Mouse (Mus musculus): ENCODE measurements around the gene Ntng2. TPM values are rescaled to one million over a fixed set of nuclear protein-coding genes. Genes with fewer than 3 reads are reported as not detected.

Gene Ntng2
- polyA plus RNA-seq, 1 experiment, result 0.40 TPM

DNA sequence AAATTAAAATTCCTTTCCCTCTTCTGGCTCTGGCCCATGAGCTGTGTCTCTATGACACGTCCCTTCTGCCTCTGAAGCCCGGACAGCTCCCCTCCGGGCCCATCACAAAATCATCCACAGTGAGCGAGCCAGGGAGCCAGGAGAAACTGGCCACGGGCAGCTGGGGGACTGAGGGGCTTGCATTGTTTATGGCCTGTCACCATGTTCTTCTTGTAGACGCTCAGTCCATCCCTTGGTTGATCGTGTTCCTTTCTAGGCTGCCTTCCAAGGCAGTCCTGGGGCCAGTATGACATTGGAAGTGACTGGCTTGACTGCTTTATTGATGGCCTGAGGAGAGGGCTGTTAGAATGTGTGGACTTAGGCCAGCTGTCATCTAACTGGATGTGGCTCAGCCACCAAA lies 18.3 kb upstream of the Ntng2 start:
- Histone ChIP-seq H3K36me3 (ENCODE audit: control insufficient read depth, insufficient read depth) (no peaks in the 10 kb centered on the region), H3K79me3 (ENCODE audit: low read depth) (no peaks in the 10 kb centered on the region), H3K79me2 (ENCODE audit: control insufficient read depth, insufficient read depth) (no peaks in the 10 kb centered on the region), H3K27me3 (ENCODE audit: control insufficient read depth, insufficient read depth, insufficient read length) (peaks cover 68% of the 10 kb centered on the region), H3K4me3 (ENCODE audit: insufficient read depth, poor library complexity, severe bottlenecking) (no peak overlapping the region), H3ac (ENCODE audit: control insufficient read depth, insufficient read length, low read depth) (no peak overlapping the region)
- no peak for TF ChIP-seq USF1 (IDR thresholded peaks at IDR 0.05; ENCODE audit: low read depth)
- no peak for TF ChIP-seq MAX (IDR thresholded peaks at IDR 0.05)
- TF ChIP-seq FOSL1 (IDR thresholded peaks at IDR 0.05; ENCODE audit: insufficient read depth, low read length, poor library complexity, severe bottlenecking), result no peak
- TF ChIP-seq MYOG (IDR thresholded peaks at IDR 0.05; ENCODE audit: control insufficient read depth, extremely low read depth, insufficient read length), result no peak
- TF ChIP-seq MYOD1 (IDR thresholded peaks at IDR 0.05; ENCODE audit: control insufficient read depth, insufficient read length, low read depth), result no peak
- no peak for TF ChIP-seq CTCF (IDR thresholded peaks at IDR 0.05; ENCODE audit: control insufficient read depth, insufficient read depth, insufficient read length)
- no peak for TF ChIP-seq CEBPB (IDR thresholded peaks at IDR 0.05; ENCODE audit: low read depth)

DNA sequence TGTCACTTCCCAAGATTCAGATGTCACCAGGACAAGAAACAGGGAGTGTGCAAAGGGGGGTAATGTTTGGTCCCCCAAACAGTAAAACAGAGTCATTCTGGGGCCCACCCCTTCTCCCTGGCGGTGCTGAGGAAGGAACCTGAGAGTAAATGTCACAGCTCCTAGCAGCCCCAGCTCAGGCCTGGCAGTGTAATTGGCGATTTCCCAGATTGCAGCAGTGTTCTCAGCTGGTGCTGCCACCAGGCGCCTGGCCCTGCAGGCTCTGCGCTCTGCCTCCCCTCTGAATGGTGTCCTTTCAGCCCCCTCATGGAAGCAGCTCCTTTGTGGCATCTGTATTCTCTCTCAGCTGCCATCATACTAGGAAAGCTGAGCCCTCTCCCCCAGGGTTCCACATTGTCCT lies 14.0 kb upstream of the Ntng2 start:
- no peaks in the 10 kb centered on the region for H3K79me3 ChIP-seq (ENCODE audit: low read depth)
- TF ChIP-seq USF1 (IDR thresholded peaks at IDR 0.05; ENCODE audit: low read depth), result no peak
- no peak for TF ChIP-seq MYOD1 (IDR thresholded peaks at IDR 0.05; ENCODE audit: control insufficient read depth, insufficient read length, low read depth)
- TF ChIP-seq CEBPB (IDR thresholded peaks at IDR 0.05; ENCODE audit: low read depth), result no peak
- TF ChIP-seq MAX (IDR thresholded peaks at IDR 0.05), result no peak
- TF ChIP-seq MYOG (IDR thresholded peaks at IDR 0.05; ENCODE audit: control insufficient read depth, extremely low read depth, insufficient read length), result no peak
- TF ChIP-seq CTCF (IDR thresholded peaks at IDR 0.05; ENCODE audit: control insufficient read depth, insufficient read depth, insufficient read length), result no peak
- TF ChIP-seq FOSL1 (IDR thresholded peaks at IDR 0.05; ENCODE audit: insufficient read depth, low read length, poor library complexity, severe bottlenecking), result no peak
- no peaks in the 10 kb centered on the region for H3K36me3 ChIP-seq (ENCODE audit: control insufficient read depth, insufficient read depth)
- H3K79me2 ChIP-seq (ENCODE audit: control insufficient read depth, insufficient read depth), result no peaks in the 10 kb centered on the region
- H3ac ChIP-seq (ENCODE audit: control insufficient read depth, insufficient read length, low read depth), result no peak overlapping the region
- peaks cover 50% of the 10 kb centered on the region for H3K27me3 ChIP-seq (ENCODE audit: control insufficient read depth, insufficient read depth, insufficient read length)
- no peak overlapping the region for H3K4me3 ChIP-seq (ENCODE audit: insufficient read depth, poor library complexity, severe bottlenecking)

DNA sequence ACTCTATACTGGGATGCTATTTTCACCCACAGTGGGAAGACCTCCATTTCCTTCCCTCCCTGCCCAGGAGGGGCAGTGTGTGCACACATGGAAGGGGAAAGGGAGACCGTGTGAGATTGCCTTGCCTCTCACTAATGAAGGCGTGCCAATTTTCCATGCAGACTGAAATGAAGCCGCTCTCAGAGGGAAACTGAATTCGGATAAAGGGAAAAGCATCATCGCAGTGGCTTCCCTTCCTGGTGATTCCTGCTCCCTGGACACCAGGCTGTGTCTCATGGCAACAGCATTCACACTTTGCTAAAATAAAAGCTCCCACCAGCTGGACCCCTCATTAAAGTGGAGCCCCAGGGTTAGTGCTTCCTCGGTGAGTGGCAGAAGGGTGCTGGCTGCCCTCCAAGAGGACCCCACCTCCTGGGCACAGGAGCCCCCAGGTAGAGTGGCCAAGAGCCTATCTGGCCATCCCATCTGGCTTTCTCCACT lies 9.7 kb upstream of the Ntng2 start:
- H3K4me3 ChIP-seq (ENCODE audit: insufficient read depth, poor library complexity, severe bottlenecking), result no peak overlapping the region
- TF ChIP-seq MYOD1 (IDR thresholded peaks at IDR 0.05; ENCODE audit: control insufficient read depth, insufficient read length, low read depth) (no peak), FOSL1 (IDR thresholded peaks at IDR 0.05; ENCODE audit: insufficient read depth, low read length, poor library complexity, severe bottlenecking) (no peak), MYOG (IDR thresholded peaks at IDR 0.05; ENCODE audit: control insufficient read depth, extremely low read depth, insufficient read length) (no peak), MAX (IDR thresholded peaks at IDR 0.05) (no peak), CTCF (IDR thresholded peaks at IDR 0.05; ENCODE audit: control insufficient read depth, insufficient read depth, insufficient read length) (no peak), CEBPB (IDR thresholded peaks at IDR 0.05; ENCODE audit: low read depth) (no peak), USF1 (IDR thresholded peaks at IDR 0.05; ENCODE audit: low read depth) (no peak)
- no peaks in the 10 kb centered on the region for H3K79me3 ChIP-seq (ENCODE audit: low read depth)
- H3K27me3 ChIP-seq (ENCODE audit: control insufficient read depth, insufficient read depth, insufficient read length), result peaks cover 65% of the 10 kb centered on the region
- H3K79me2 ChIP-seq (ENCODE audit: control insufficient read depth, insufficient read depth), result no peaks in the 10 kb centered on the region
- no peak overlapping the region for H3ac ChIP-seq (ENCODE audit: control insufficient read depth, insufficient read length, low read depth)
- H3K36me3 ChIP-seq (ENCODE audit: control insufficient read depth, insufficient read depth), result no peaks in the 10 kb centered on the region

DNA sequence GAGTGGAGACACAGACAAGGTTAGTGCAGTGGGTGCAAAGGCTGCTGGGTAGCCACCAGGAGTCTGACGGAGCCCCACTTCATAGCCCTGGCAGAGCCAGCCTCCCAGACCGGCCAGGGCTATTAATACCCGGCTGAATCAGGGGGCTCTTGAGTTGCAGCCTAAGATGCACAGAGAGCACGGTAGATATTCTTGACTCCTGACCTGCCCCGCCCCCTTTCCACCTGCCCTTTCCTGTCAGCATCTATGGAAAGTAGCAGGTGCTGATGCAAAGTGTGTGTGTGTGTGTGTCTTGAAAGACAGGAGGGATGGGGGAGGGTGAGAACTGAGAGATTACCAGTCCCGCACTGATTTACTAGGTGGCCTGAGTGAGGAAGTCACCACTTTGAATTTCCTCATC lies 8.3 kb upstream of the Ntng2 start:
- Histone ChIP-seq H3K4me3 (ENCODE audit: insufficient read depth, poor library complexity, severe bottlenecking) (no peak overlapping the region), H3K27me3 (ENCODE audit: control insufficient read depth, insufficient read depth, insufficient read length) (peaks cover 57% of the 10 kb centered on the region), H3K79me2 (ENCODE audit: control insufficient read depth, insufficient read depth) (no peaks in the 10 kb centered on the region), H3K79me3 (ENCODE audit: low read depth) (no peaks in the 10 kb centered on the region), H3K36me3 (ENCODE audit: control insufficient read depth, insufficient read depth) (no peaks in the 10 kb centered on the region), H3ac (ENCODE audit: control insufficient read depth, insufficient read length, low read depth) (no peak overlapping the region)
- TF ChIP-seq MAX (IDR thresholded peaks at IDR 0.05) (no peak), FOSL1 (IDR thresholded peaks at IDR 0.05; ENCODE audit: insufficient read depth, low read length, poor library complexity, severe bottlenecking) (no peak), CTCF (IDR thresholded peaks at IDR 0.05; ENCODE audit: control insufficient read depth, insufficient read depth, insufficient read length) (no peak), CEBPB (IDR thresholded peaks at IDR 0.05; ENCODE audit: low read depth) (no peak), USF1 (IDR thresholded peaks at IDR 0.05; ENCODE audit: low read depth) (no peak), MYOG (IDR thresholded peaks at IDR 0.05; ENCODE audit: control insufficient read depth, extremely low read depth, insufficient read length) (no peak), MYOD1 (IDR thresholded peaks at IDR 0.05; ENCODE audit: control insufficient read depth, insufficient read length, low read depth) (no peak)

DNA sequence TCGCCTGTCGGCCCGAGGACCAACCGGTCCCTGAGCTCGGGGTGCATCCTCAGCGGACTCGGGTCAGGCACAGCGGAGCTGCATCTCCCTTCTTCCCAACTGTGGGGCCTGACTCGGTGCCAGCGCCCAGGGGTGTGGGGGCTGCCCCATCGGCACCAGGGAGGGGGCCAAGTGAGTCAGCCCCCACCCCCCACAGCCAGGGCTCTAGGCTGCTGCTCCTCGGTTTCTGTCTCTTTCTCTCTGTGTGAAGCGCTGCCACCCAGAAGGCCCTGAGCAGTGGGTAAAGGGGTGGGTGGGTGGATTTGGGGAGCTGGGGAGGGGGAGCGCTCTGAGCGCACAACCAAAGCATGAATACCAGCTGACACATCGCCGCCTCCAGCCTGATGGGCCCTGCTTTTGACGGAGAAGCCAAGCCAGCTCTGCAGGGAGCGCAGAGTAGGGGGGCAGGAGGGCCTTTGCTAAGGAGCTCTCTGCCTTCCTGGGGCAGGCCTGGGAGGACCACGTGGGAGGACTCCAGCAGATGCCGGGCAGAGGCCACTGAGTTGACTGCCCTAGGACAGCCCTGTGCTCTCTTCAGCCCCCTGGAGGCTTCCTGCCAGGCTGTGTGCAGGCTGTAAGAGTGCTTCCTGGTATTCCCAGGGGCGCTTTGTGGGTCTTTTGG lies 530 bp upstream of the Ntng2 start:
- H3K36me3 ChIP-seq (ENCODE audit: control insufficient read depth, insufficient read depth), result no peaks in the 10 kb centered on the region
- peak; percentile 41 for TF ChIP-seq USF1 (IDR thresholded peaks at IDR 0.05; ENCODE audit: low read depth)
- TF ChIP-seq CEBPB (IDR thresholded peaks at IDR 0.05; ENCODE audit: low read depth), result no peak
- peaks cover 20% of the 10 kb centered on the region for H3K27me3 ChIP-seq (ENCODE audit: control insufficient read depth, insufficient read depth, insufficient read length)

More for the DNA sequence above, 530 bp upstream of the Ntng2 start:
- Histone ChIP-seq H3K79me2 (ENCODE audit: control insufficient read depth, insufficient read depth) (no peaks in the 10 kb centered on the region), H3K79me3 (ENCODE audit: low read depth) (no peaks in the 10 kb centered on the region), H3ac (ENCODE audit: control insufficient read depth, insufficient read length, low read depth) (peak overlapping the region; percentile 89), H3K4me3 (ENCODE audit: insufficient read depth, poor library complexity, severe bottlenecking) (peak overlapping the region; percentile 45)

Measured in C2C12 (cell line).